Mouse (Mus musculus) bone marrow macrophage, adult 2 months (primary cell): ENCODE measurements at regions not wholly inside any gene's neighbourhood (a gene's known extent, or its start where the extent isn't known, plus 50 kb on each side); places are given as distances from the start of the nearest gene placed in this dataset.

Source experiments
- CTCF ChIP-seq: IDR thresholded peaks from 2 replicates; pipeline ENCODE4 v1.5.1; 2012; ENCODE audit warnings: low read depth, mild to moderate bottlenecking, low read length, moderate library complexity
- POLR2A ChIP-seq: IDR thresholded peaks from 2 replicates; pipeline ENCODE4 v1.6.1; 2012; ENCODE audit warnings: mild to moderate bottlenecking, low read depth, low read length, borderline replicate concordance

DNA sequence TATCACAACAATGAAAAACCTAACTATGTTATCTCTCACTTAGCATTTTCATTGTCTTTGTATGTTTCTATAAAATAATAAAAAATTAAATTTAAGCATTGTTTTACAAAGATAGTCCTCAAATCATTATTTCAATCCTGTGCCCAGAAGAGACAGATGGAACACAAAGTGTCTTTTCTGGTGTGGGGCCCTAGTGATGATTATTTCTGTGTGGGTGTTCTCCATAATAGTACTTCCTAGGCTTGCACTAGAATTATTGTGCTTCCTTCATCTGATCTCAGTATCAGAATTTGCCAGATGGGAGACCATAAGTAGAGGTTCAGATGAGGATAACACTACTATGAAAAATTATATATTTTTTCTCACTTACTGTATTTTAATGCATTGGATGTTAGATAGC, 84.6 kb upstream of the Rabl2 start:
- TF ChIP-seq POLR2A (no peak), CTCF (no peak)
